In genomic region chr2:164942692-164943290, GRCm38 (mm10) we compare ENCODE assay signal across 12 mouse cellular contexts. TPM values are rescaled to one million over a fixed set of nuclear protein-coding genes. Genes with fewer than 3 reads are reported as not detected.
A peak's percentile ranks its signal among the peaks of the same experiment; 100 is the strongest.
DNase-seq lines count a peak whose midpoint lies in the region; ATAC-seq and TF ChIP-seq lines count a peak whose summit lies in the region.
"Had no signal": no experiment of that assay in that cellular context is flagged by ENCODE, and none has a peak within 500 bp of the region (broad histone marks: within the 10 kb centered on the region; RNA-seq: fewer than 3 reads in every experiment).

No protein-coding gene starts in this region.

- peak; percentile 33 for DNase-seq in kidney, adult 2 months
- peak; percentile 82 for DNase-seq in MEL (ENCODE audit: low read depth, low spot score)
- peak; percentile 59 to 72 for DNase-seq in thymus, postnatal 10 days (ENCODE audit: low spot score in 2 of 2)
- DNase-seq in forebrain, postnatal 0 days, result no peak
- DNase-seq in left cerebral cortex, adult 8-10 months (ENCODE audit: low spot score in 2 of 2), result no peak
- no peak for DNase-seq in ovary, postnatal 36 days (ENCODE audit: low spot score)
- DNase-seq: gastrocnemius, postnatal 36 days had no signal

- H3K4me1 ChIP-seq in kidney, adult 2 months (ENCODE audit: control insufficient read depth, insufficient read depth, low read length), result peaks cover 5% of the 10 kb centered on the region; the same call in 1 of the 2 replicates
- peaks cover 26% of the 10 kb centered on the region for H3K4me1 ChIP-seq in kidney, embryonic 14.5 days (ENCODE audit: control insufficient read depth, insufficient read depth, low read length)
- H3K4me1 ChIP-seq in MEL (ENCODE audit: control insufficient read depth in 1 of 2, insufficient read depth in 2 of 2, low read length in 2 of 2), result peaks cover 0 to 17% of the 10 kb centered on the region in 2 experiments
- H3K4me1 ChIP-seq in liver, embryonic 16.5 days (ENCODE audit: control insufficient read depth, low read depth, low read length), result no peaks in the 10 kb centered on the region; the same call in 1 of the 2 replicates
- peaks cover 21% of the 10 kb centered on the region for H3K4me1 ChIP-seq in forebrain, postnatal 0 days (ENCODE audit: insufficient read depth)

- H3K36me3 ChIP-seq in kidney, adult 2 months (ENCODE audit: control insufficient read depth, insufficient read depth, low read length), result no peaks in the 10 kb centered on the region
- no peaks in the 10 kb centered on the region for H3K36me3 ChIP-seq in kidney, embryonic 14.5 days (ENCODE audit: control insufficient read depth, insufficient read depth, low read length)
- peaks cover 0 to 13% of the 10 kb centered on the region in 2 experiments; a peak in 2 of 4 replicates for H3K36me3 ChIP-seq in MEL (ENCODE audit: control insufficient read depth in 1 of 2, insufficient read depth in 2 of 2, low read length in 2 of 2)
- no peaks in the 10 kb centered on the region for H3K36me3 ChIP-seq in liver, embryonic 16.5 days (ENCODE audit: control insufficient read depth, insufficient read depth)
- no peaks in the 10 kb centered on the region for H3K36me3 ChIP-seq in forebrain, postnatal 0 days (ENCODE audit: insufficient read depth)
- H3K36me3 ChIP-seq: embryonic facial prominence, embryonic 12.5 days; lung, embryonic 15.5 days had no signal

- no peaks in the 10 kb centered on the region for H3K79me2 ChIP-seq in MEL (ENCODE audit: control insufficient read depth, insufficient read depth, low read length, poor library complexity)

- TF ChIP-seq EP300 in MEL (IDR thresholded peaks at IDR 0.05; ENCODE audit: low read depth in 1 of 2, low read length in 2 of 2), result peak; percentile 6 to 45; a peak in 3 of 4 replicates

- H3K9me3 ChIP-seq in kidney, embryonic 14.5 days (ENCODE audit: control insufficient read depth, low read length), result no peaks in the 10 kb centered on the region
- H3K9me3 ChIP-seq in MEL (replicated peaks; ENCODE audit: insufficient read depth, low read length), result no peaks in the 10 kb centered on the region
- H3K9me3 ChIP-seq in liver, embryonic 16.5 days (replicated peaks; ENCODE audit: control insufficient read depth, low read length), result no peaks in the 10 kb centered on the region
- no peaks in the 10 kb centered on the region for H3K9me3 ChIP-seq in forebrain, postnatal 0 days (ENCODE audit: low read length)
- H3K9me3 ChIP-seq: embryonic facial prominence, embryonic 12.5 days; lung, embryonic 15.5 days had no signal

- no peak for ATAC-seq in kidney, embryonic 14.5 days (ENCODE audit: low FRiP score, low TSS enrichment)
- ATAC-seq in liver, embryonic 16.5 days (ENCODE audit: low read depth), result peak; percentile 57
- no peak for ATAC-seq in forebrain, postnatal 0 days

- H3K9ac ChIP-seq in kidney, embryonic 14.5 days (ENCODE audit: low read depth, low read length), result no peak overlapping the region
- peak overlapping the region; percentile 9; the same call in 1 of the 2 replicates for H3K9ac ChIP-seq in MEL (ENCODE audit: control insufficient read depth, low read depth, low read length, poor library complexity, severe bottlenecking)
- H3K9ac ChIP-seq in liver, embryonic 16.5 days (ENCODE audit: low read depth, low read length), result no peak overlapping the region
- no peak overlapping the region for H3K9ac ChIP-seq in forebrain, postnatal 0 days
- H3K9ac ChIP-seq: embryonic facial prominence, embryonic 12.5 days; lung, embryonic 15.5 days had no signal

- WGBS in kidney, adult 2 months, result 42% methylated on average over 5 of the region's 5 CpGs
- 22% methylated on average over 5 of the region's 5 CpGs for WGBS in kidney, embryonic 14.5 days
- 3% methylated on average over 5 of the region's 5 CpGs for WGBS in liver, embryonic 16.5 days (ENCODE audit: insufficient replicate concordance)
- 15% methylated on average over 5 of the region's 5 CpGs for WGBS in forebrain, postnatal 0 days

- no peak overlapping the region for H3K4me2 ChIP-seq in kidney, embryonic 14.5 days (replicated peaks; ENCODE audit: low read depth, low read length)
- no peak overlapping the region for H3K4me2 ChIP-seq in liver, embryonic 16.5 days (ENCODE audit: low read depth, low read length)
- no peak overlapping the region for H3K4me2 ChIP-seq in forebrain, postnatal 0 days (ENCODE audit: low read depth)
- H3K4me2 ChIP-seq: embryonic facial prominence, embryonic 12.5 days; lung, embryonic 15.5 days had no signal

- no peak overlapping the region for H3K27ac ChIP-seq in kidney, adult 2 months (ENCODE audit: insufficient read depth, low read depth, low read length)
- H3K27ac ChIP-seq in kidney, embryonic 14.5 days (ENCODE audit: low read depth, low read length), result no peak overlapping the region
- H3K27ac ChIP-seq in MEL (ENCODE audit: control insufficient read depth, low read depth, low read length), result peak overlapping the region; percentile 47; the same call in 1 of the 2 replicates
- H3K27ac ChIP-seq in liver, embryonic 16.5 days (ENCODE audit: low read length), result no peak overlapping the region
- no peak overlapping the region for H3K27ac ChIP-seq in forebrain, postnatal 0 days (ENCODE audit: low read depth, low read length)
- H3K27ac ChIP-seq: embryonic facial prominence, embryonic 12.5 days; kidney, postnatal 0 days; lung, embryonic 15.5 days had no signal

- no peak for TF ChIP-seq CTCF in kidney, adult 2 months (conservative IDR thresholded peaks at IDR 0.05; ENCODE audit: insufficient read depth, insufficient read length, low read depth, low read length)
- TF ChIP-seq CTCF in MEL (IDR thresholded peaks at IDR 0.05 in 2 of 3, conservative IDR thresholded peaks at IDR 0.05 in 1 of 3; ENCODE audit: control insufficient read depth in 1 of 3, insufficient read depth in 1 of 3, low read depth in 2 of 3, low read length in 3 of 3, poor library complexity in 1 of 3, severe bottlenecking in 1 of 3), result no peak
- no peak for TF ChIP-seq CTCF in forebrain, postnatal 0 days (IDR thresholded peaks at IDR 0.05; ENCODE audit: low read depth)

- TF ChIP-seq RAD21 in MEL (IDR thresholded peaks at IDR 0.05; ENCODE audit: low read depth, low read length), result no peak

- H3K4me3 ChIP-seq in kidney, adult 2 months (ENCODE audit: insufficient read depth, low read depth, low read length), result no peak overlapping the region
- H3K4me3 ChIP-seq in kidney, embryonic 14.5 days (ENCODE audit: low read length), result no peak overlapping the region
- 0 out of 4 replicates have a peak overlapping the region, but pooled peaks of 1 of the 2 experiments have one; percentile 1 for H3K4me3 ChIP-seq in MEL (ENCODE audit: control insufficient read depth in 1 of 2, insufficient read depth in 1 of 2, low read depth in 2 of 2, low read length in 2 of 2)
- no peak overlapping the region for H3K4me3 ChIP-seq in liver, embryonic 16.5 days (ENCODE audit: low read depth, low read length)
- H3K4me3 ChIP-seq in forebrain, postnatal 0 days (ENCODE audit: low read depth, low read length), result no peak overlapping the region
- H3K4me3 ChIP-seq: embryonic facial prominence, embryonic 12.5 days; lung, embryonic 15.5 days had no signal

- no peaks in the 10 kb centered on the region for H3K27me3 ChIP-seq in kidney, adult 2 months (replicated peaks; ENCODE audit: control insufficient read depth, insufficient read depth, low read length)
- H3K27me3 ChIP-seq in kidney, embryonic 14.5 days (ENCODE audit: control insufficient read depth, insufficient read depth, low read length), result peaks cover 19% of the 10 kb centered on the region
- H3K27me3 ChIP-seq in MEL (ENCODE audit: control insufficient read depth in 1 of 2, insufficient read depth in 2 of 2, low read length in 2 of 2), result no peaks in the 10 kb centered on the region; a peak in 2 of 4 replicates
- peaks cover 44% of the 10 kb centered on the region for H3K27me3 ChIP-seq in liver, embryonic 16.5 days (ENCODE audit: control insufficient read depth, insufficient read depth, low read depth, low read length)
- H3K27me3 ChIP-seq in forebrain, postnatal 0 days (ENCODE audit: insufficient read depth, low read length), result no peaks in the 10 kb centered on the region; the same call in 1 of the 2 replicates

- no peak for TF ChIP-seq POLR2A in kidney, adult 2 months (IDR thresholded peaks at IDR 0.05; ENCODE audit: low read depth, low read length)
- TF ChIP-seq POLR2A in MEL (IDR thresholded peaks at IDR 0.05; ENCODE audit: control insufficient read depth in 1 of 2, insufficient read depth in 1 of 2, low read depth in 1 of 2, low read length in 2 of 2, poor library complexity in 1 of 2), result no peak

RNA-seq across cellular contexts. Expression of gene Mmp9, which starts 2.2 kb away (rescaled TPM):
- 1.7 and 1.8 TPM in 2 replicates for polyA plus RNA-seq in kidney, adult 2 months (2012; rRNA removed)
- 0.76 and 1.4 TPM in 2 replicates for polyA plus RNA-seq in kidney, embryonic 14.5 days (2014; fragmentation: Nextera tagmentation; extraction: Ambion mirVana)
- total RNA-seq in MEL (2012; rRNA removed), result 0.20 and 0.23 TPM in 2 replicates
- polyA plus RNA-seq in MEL (2012; ENCODE audit: insufficient read depth in 1 of 2, insufficient read length in 2 of 2, low read depth in 1 of 2, low replicate concordance in 2 of 2, missing spikeins in 1 of 2), result under 1 TPM in 1 of 2 experiments, not detected in 1; 0.19 TPM
- 8.9 and 13.0 TPM in 2 replicates for polyA plus RNA-seq in liver, embryonic 16.5 days (2015; fragmentation: Nextera tagmentation; extraction: Ambion mirVana)
- total RNA-seq in forebrain, postnatal 0 days (2014; rRNA removed), result 5.3 and 14.2 TPM in 2 replicates
- 5.3 and 8.3 TPM in 2 replicates for polyA plus RNA-seq in forebrain, postnatal 0 days (2015; fragmentation: Nextera tagmentation; extraction: Ambion mirVana)
- total RNA-seq in left cerebral cortex, adult 8-10 months (2022), result 1 to 10 TPM in 3 of 4 experiments, under 1 TPM in 1; 0.87 to 2.5 (median 1.5) TPM

RNA-seq across cellular contexts. Expression of gene Slc12a5, which starts 17.8 kb away (rescaled TPM):
- polyA plus RNA-seq in kidney, adult 2 months (2012; rRNA removed), result 1.5 and 2.2 TPM in 2 replicates
- 1.5 and 1.6 TPM in 2 replicates for polyA plus RNA-seq in kidney, embryonic 14.5 days (2014; fragmentation: Nextera tagmentation; extraction: Ambion mirVana)
- 0.36 and 0.50 TPM in 2 replicates for total RNA-seq in MEL (2012; rRNA removed)
- polyA plus RNA-seq in MEL (2012; ENCODE audit: insufficient read depth in 1 of 2, insufficient read length in 2 of 2, low read depth in 1 of 2, low replicate concordance in 2 of 2, missing spikeins in 1 of 2), result 1 to 10 TPM in 1 of 2 experiments, not detected in 1; 1.3 TPM
- 0.13 TPM in 2 replicates for polyA plus RNA-seq in liver, embryonic 16.5 days (2015; fragmentation: Nextera tagmentation; extraction: Ambion mirVana)
- total RNA-seq in forebrain, postnatal 0 days (2014; rRNA removed), result 83.2 and 139 TPM in 2 replicates
- polyA plus RNA-seq in forebrain, postnatal 0 days (2015; fragmentation: Nextera tagmentation; extraction: Ambion mirVana), result 24.5 and 41.6 TPM in 2 replicates
- total RNA-seq in left cerebral cortex, adult 8-10 months (2022), result 100 to 1,000 TPM; 509 to 530 (median 524) TPM

RNA-seq across cellular contexts. Expression of gene Zfp335, which starts 31.2 kb away (rescaled TPM):
- polyA plus RNA-seq in kidney, adult 2 months (2012; rRNA removed), result 20.4 and 25.7 TPM in 2 replicates
- polyA plus RNA-seq in kidney, embryonic 14.5 days (2014; fragmentation: Nextera tagmentation; extraction: Ambion mirVana), result 10.7 and 13.8 TPM in 2 replicates
- total RNA-seq in MEL (2012; rRNA removed), result 12.3 and 12.6 TPM in 2 replicates
- 10 to 100 TPM in 1 of 2 experiments, not detected in 1; 24.1 TPM for polyA plus RNA-seq in MEL (2012; ENCODE audit: insufficient read depth in 1 of 2, insufficient read length in 2 of 2, low read depth in 1 of 2, low replicate concordance in 2 of 2, missing spikeins in 1 of 2)
- polyA plus RNA-seq in liver, embryonic 16.5 days (2015; fragmentation: Nextera tagmentation; extraction: Ambion mirVana), result 5.9 and 6.8 TPM in 2 replicates
- total RNA-seq in forebrain, postnatal 0 days (2014; rRNA removed), result 20.9 and 26.0 TPM in 2 replicates
- polyA plus RNA-seq in forebrain, postnatal 0 days (2015; fragmentation: Nextera tagmentation; extraction: Ambion mirVana), result 10.0 and 11.2 TPM in 2 replicates
- total RNA-seq in left cerebral cortex, adult 8-10 months (2022), result 10 to 100 TPM; 22.8 to 23.9 (median 23.3) TPM

Comparison
In these comparisons a context has a peak if more than half of its experiments do, and no peak if none do; other contexts are left out.
1. DNase-seq: peak in kidney, adult 2 months (single experiment), MEL (single experiment) and thymus, postnatal 10 days (2 of 2); none in forebrain, postnatal 0 days (single experiment), left cerebral cortex, adult 8-10 months (0 of 2) and ovary, postnatal 36 days (single experiment).